Mouse (Mus musculus) ovary, postnatal 10 days (tissue): Measurements from ENCODE around the gene Rps7.

ENCODE experiments used
- DNase-seq: peaks from one replicate; pipeline ENCODE4 v3.0.0; 2022; ENCODE audit warnings: low spot score

Gene Rps7

DNA sequence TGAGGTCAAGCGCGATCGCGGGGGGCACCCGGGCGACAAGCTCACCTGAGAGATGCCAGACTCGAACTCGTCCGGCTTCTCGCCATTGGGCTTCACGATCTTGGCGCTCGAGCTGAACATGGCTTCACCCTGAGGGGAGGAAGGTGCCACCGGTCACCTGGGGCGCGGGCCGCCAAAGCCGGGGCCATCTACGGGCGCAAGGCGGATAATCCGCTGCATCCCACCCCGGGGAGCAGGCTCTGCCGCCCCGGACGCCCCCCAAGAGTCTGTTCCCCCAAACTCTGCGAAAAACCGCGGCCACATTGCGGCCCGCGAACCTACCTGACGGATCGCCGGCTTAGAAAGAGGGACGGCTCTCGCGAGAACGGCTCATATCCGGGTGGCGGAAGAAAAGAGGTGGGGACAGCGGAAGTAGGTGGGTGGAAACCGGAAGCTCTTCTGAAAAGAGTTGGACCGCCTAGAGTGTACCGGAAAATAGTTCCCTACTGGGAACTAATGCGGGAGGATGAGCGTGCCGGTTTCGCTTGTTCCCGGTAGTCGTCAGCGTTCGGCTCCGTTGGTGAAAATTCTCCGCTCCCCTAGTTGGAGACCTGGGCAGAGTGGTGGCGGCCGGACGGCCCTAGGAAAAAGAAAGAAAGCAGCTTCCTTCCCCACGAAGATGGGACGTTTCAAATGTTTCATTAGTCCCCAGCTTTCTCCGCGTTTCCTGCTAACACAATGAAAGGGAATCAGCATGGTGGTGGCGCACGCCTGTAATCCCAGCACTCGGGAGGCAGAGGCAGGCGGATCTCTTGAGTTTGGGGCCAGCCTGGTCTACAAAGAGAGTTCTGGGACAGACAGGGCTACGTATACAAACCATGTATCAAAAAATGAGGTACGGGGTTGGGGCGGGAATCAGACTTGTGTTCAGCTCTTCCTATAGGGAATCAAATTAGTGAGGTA is at the start of gene Rps7:
Gene Rps7, minus strand, starts transcription at position 419 of the 942 bp plus-strand sequence.
- DNase-seq, result peak; percentile 84

DNA sequence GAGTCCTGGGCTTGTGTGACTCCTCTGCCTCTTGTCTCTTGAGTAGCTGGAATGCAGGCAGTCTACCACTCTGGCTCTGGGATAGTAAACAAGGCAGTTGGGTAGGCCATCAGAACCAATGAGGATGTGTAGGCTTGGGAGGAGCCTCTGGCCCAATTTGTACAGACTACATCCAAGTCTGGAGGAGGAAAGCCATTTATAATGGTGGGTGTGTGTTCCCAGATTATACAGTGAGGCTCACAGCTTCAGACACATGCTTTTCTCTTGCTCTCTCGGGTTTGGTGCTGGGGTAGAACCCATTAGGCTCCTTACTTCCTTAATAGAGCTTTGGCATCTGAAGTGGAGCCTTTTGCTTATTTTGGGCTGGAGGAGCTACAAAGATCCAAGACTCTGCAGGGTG is 48.9 kb upstream of the Rps7 start:
- no peak for DNase-seq

DNA sequence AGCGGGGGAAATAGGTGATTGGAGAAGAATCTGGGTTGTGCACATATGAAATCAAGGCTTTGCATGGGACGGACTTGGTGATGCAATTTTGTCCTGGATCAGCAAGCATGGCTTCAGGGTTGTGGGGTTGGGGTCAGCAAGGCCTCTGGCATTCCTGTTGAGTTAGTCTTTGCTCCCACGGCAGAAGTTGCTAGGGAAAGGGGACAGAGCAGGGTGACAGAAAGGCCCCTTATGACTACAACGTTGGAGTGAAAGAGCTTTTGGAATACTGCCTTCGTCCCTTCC is 40.1 kb upstream of the Rps7 start:
- DNase-seq, result no peak

DNA sequence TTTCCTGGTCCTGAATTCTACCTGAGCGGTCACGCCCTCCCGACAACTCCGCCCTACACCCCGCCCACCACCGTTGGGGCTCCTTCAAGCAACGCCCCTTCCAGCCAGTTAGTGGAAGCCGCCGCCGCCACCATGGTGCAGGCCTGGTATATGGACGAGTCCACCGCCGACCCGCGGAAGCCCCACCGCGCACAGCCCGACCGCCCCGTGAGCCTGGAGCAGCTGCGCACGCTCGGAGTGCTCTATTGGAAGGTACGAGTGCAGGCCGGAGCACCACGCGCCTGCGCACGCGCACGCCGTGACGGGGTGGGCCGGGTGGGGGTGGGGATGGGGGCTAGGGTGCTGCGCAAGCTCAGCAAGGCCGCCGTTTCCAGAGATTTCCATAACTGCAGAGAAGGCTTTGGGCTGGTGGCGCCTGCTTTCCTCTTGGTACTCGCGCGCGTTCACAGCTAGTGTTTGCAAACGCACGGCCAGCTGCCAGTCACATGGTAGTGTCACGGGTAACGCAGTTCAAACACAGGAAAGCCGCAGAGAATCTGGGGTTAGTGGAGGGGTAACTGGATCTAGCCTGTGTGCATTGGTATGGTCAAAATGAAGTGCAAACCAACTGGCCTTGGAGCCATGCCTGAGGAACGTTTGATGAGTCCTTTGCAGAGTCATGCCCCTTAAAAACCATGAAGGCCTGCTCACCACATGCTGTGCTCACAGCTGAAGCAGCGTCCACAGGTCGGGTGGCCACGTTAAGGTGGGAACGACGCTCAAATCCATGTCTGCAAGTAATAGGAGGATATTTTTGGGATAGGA is 39.6 kb upstream of the Rps7 start, which contains the start of gene Adi1:
Gene Adi1, plus strand, starts transcription at position 111 of the 804 bp plus-strand sequence.
- peak; percentile 68 for DNase-seq

DNA sequence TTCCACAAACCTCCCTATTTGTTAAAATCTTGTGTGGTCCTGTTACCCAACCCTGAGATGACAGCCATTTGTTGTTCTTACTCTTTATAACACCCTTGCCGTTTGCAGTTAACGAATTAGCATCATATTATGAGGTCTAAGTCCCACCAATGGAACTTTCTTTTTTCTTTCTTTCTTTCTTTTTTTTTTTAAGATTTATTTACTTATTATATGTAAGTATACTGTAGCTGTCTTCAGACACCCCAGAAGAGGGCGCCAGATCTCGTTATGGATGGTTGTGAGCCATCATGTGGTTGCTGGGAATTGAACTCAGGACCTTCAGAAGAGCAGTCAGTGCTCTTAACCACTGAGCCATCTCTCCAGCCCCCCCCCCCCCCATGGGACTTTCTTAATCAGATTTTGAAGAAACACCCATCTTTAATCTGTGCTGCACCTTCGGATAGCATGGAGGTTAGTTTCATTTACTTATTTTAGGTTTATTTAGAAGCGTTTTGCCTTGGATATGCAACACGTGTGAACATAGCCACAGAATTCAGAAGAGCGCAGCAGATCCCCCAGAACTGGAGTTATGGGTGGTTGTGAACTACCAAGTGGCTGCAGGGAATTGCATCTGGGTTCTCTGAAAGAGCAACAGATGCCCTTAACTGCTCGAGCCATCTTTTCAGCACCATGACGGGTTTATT is 38.4 kb upstream of the Rps7 start:
- DNase-seq, result no peak

DNA sequence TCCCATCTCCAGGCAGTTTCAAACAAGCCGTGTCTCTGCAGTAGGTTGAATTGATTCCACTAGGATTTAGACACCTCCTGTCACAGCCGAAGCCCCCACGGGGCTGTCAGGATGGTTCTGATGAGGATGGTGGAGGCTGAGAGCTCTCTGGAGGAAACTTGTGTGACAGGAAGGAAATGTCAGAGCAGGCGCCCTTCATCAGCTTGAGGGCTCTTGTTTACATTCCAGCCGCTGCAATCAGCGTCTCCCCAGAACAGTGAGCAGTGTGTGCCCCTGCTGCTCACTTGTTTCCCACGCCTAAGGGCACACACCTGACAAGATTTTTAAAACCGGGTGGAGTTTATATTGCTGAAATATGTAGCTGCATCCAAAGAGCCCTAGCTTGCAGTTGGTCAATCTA is 31.5 kb upstream of the Rps7 start:
- DNase-seq, result no peak

DNA sequence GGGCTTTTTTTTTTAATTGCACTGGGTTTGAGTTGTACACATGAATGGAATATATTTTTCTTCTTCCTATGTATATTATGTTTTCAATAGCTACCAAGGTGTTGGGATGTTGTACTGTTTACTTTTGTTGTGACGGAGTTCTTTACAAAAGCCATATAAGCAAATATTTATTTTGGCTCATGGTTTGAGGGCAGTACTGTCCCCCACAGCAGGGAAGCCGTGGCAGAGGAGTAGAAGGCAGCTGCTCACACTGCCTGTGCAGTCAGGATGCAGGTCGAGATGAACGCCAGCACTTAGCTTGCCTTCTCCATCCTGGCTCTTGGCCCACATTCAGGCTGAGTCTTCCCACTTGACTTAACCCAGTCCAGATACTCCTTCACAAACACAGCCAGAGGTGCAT is 31.0 kb upstream of the Rps7 start:
- DNase-seq, result no peak

DNA sequence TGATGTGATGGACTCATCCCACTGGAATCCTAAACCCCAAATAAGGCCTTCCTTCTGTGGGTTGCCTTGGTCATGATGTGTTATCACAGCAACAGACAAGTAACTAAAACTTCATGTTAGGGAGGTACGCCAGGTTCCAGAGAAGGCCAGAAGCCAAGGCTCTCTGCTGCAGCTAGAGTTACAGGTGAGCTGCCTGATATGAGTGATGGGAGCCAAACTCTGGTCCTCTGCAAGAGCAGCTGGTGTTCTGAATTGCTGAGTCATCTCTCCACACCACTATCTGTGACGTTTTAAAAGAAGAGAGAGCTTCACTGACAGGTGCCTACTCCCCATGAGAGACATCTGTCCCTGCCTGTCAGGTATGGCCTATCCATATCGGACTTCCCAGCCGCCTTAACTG is 26.9 kb upstream of the Rps7 start:
- DNase-seq, result no peak

DNA sequence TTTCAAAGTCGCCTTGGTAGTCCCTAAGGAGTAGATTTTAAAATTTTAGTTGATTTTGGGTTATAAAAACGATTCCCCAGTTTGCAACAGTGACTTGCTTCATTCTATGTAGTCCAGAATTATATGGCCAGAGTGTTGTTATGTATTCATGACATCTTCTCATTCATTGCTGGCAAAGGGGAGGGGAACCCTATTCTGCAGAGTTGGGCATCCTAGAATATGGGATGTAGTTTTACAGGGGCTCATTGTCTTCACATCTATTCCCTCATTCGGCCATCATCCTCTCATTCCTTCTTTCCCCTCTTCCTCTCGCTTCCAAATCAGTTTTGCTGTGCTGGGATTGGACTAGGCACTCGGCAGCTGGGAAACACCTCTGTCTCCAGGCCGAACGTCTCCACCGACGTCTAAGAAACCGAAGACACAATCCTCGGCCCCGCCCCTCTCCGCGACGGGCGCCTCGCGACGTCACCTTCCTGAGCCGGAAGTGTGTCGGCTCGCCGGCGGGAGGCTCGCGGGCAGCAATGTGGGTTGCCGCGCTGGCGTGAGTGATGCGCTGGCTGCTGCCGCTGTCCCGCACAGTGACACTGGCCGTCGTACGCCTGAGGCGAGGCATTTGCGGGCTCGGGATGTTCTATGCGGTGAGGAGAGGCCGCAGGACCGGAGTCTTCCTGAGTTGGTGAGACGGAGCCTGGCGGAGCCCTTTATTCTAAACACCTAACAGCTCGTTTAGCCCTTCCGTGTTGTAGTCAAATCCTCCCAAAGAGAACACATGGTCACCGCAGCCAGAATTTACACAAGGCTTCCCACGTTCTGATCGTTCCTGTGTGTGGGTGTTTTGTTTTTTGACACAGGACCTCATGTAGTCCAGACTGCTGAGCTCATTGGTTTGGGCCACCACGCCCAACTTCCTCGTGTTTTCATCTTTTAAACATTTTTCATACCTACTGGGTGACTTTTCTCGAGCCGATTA is 13.7 kb upstream of the Rps7 start, which contains the start of gene Rnaseh1:
Gene Rnaseh1, plus strand, starts transcription at position 462 of the 970 bp plus-strand sequence.
- peak; percentile 70 for DNase-seq

DNA sequence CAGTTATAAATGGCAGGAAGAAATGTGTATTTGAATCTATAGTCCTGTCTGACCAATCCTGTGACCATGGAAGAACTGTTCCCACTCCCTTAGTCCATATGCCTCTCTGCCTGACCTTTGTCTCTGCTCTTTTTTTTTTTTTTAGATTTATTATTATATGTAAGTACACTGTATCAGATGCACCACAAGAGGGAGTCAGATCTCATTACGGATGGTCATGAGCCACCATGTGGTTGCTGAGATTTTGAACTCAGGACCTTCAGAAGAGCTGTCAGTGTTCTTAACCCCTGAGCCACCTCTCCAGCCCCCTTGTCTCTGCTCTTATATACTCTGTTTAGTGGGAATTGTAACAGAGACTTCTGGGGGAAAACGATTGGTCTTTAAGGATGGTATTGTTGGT is 3.0 kb upstream of the Rps7 start:
- DNase-seq, result no peak

DNA sequence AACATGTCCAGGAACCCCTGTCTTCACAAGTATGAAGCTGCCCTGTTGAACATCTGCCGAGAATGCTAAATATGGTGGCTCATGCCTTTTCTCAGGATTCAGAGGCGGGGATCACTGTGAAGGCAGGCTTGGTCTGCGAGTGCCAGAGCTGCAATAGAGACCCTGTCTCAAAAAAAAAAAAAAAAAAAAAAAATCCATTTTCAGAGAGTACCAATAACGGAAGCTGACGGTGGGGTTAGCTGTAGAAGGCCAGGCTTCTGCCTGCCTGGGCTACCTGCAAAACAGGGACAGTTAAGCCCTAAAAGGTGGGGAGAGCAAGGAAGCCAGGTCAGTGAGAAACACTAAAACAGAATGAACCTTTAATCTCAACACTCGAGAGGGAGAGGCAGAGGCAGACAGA is 790 bp upstream of the Rps7 start:
- DNase-seq, result no peak

DNA sequence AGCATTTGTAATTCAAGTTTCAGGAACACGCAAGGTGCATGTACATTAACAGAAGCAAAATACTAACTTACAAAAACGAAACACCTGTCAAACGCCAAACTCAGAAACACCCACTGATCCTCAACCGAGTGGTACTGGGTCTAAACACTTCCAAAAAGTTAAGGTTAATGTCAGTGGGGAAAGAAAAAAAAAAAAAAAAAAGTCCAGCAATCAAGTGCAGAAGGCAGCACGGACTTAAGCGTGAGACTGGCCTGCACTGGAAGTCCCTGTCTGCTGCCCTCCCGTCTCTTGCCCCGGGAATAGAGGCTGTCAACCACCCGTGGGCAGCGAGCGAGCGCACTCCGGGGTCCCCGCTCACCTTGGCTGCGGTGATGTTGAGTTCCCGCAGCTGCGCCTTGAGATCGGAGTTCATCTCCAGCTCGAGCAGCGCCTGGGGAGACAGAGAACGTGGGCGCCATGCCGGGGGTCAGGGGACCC is 657 bp downstream of the Rps7 start:
- DNase-seq, result no peak

DNA sequence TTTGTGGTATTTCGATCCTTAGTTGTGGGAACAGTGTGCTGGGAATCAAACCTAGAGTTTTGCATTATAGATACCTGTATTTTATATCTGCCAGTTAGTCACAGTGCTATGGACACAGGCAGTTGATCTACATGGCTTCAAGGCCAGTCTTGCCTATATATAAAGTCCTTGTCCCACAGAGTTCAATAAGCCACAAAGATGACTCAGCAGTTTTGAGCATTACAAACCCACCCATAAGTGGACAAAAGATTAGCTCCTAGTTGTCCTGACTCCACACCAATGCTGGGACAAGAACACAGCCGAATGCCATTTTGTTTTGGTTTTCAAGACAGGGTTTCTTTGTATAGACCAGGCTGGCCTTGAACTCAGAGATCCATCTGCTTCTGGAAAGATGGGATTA is 7.3 kb downstream of the Rps7 start:
- DNase-seq, result no peak

DNA sequence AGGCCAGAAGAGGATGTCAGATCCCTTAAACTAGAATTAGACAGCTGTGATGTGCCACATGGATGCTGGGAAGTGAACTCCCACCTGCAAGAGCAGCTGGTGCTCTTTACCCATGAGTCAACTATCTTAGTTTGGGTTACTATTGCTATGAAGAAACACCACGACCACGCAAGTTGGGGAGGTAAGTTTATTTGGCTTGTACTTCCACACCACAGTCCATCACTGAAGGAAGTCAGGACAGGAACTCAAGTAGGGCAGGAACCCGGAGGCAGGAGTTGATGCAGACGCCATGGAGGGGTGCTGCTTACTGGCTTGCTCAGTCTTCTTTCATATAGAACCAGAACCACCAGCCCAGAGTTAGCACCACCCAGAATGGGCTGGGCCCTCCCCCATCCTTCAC is 8.7 kb downstream of the Rps7 start:
- no peak for DNase-seq

DNA sequence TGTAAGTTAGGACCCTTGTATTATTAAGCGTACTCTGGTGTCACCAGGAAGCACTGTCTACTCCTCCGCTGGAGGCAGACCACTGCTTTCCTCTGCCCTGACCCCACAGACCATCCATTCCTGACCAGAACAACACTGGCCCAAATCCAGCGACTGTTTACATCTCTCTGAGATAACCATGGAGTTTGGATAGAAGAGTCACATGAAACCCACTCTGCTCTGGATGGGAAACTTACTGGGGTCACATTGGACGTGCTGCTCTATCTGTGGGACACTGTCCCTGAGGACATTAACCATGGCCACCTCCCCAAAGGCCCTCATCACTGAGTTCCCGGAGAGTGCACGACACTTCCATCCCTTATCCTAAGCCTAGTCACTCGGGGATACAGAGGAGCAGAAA is 10.3 kb downstream of the Rps7 start:
- DNase-seq, result no peak

DNA sequence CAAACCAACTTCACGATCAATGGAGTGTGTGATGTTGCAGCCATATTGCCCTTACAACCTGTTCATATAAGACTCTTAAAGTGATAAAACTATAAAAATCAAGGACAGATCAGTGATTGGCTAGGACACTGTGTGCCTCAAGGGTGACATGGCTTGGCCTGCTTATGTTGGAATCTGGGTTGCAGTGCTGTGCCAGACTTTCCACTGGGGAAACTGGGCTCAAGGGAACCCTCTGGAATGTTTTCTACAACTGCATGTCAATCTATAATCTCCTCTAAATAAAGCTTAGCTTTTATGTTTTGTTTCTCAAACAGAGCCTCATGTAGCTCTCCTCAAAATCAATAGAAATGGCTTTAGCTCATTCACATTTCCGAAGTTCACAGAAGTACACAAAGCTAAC is 11.5 kb downstream of the Rps7 start:
- no peak for DNase-seq

DNA sequence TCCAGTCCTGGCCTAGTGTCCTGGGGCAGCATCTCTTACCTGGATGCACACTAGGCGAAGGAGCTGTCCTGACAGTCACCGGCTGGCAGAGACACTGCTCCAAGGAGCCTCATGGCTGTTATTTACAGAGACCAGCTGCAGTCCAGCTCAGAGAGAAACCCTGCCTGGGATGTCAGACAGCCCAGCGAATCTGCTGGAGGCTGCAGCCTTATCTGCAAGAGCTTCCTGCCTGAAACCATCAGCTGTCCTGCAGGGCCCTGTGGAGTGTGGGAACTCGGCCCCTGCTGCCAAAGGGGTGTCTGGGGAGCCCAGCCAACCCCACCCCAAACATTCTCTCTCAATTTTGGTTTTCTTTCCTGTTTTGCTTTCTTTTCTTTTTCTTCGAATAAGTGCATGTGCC is 12.6 kb downstream of the Rps7 start, which contains the start of gene Colec11:
Gene Colec11, minus strand, starts transcription at position 183 of the 400 bp plus-strand sequence.
- DNase-seq, result no peak

DNA sequence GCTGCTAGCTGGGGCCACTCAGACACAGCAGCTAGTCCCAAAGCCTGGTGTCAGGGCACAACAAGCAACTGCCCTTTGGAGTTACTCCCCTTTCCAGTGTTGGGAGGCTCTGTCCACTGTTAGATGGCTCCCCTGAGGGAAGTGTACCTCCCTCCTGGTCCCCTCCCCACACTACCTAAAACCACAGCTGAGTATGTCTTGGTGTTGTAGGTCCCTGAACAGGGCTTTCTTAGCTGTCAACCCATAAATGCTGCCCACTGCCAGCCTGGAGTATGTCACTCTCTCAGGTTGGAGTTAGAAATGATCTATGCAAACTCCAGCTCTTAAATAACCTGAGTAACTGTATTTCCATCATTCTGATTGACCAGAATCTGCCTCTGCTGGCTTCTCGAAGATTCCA is 13.1 kb downstream of the Rps7 start:
- DNase-seq, result no peak

DNA sequence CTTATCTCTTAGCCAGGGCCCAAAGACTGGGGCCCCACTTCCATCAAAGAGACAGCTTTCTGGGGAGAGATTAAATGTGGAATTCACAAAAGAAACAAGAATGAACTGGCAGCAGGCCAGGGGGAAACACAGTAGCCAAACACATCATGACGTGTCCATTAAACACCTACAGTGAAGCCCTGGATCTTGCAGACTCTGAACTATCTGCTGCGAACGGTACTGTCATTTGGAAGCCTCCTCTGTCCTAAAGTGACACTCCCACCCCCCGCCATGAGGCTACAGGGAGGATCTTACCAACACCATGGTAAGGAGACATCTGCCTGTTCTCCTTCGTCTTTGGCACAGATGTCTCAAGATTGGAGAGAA is 13.6 kb downstream of the Rps7 start:
- no peak for DNase-seq

DNA sequence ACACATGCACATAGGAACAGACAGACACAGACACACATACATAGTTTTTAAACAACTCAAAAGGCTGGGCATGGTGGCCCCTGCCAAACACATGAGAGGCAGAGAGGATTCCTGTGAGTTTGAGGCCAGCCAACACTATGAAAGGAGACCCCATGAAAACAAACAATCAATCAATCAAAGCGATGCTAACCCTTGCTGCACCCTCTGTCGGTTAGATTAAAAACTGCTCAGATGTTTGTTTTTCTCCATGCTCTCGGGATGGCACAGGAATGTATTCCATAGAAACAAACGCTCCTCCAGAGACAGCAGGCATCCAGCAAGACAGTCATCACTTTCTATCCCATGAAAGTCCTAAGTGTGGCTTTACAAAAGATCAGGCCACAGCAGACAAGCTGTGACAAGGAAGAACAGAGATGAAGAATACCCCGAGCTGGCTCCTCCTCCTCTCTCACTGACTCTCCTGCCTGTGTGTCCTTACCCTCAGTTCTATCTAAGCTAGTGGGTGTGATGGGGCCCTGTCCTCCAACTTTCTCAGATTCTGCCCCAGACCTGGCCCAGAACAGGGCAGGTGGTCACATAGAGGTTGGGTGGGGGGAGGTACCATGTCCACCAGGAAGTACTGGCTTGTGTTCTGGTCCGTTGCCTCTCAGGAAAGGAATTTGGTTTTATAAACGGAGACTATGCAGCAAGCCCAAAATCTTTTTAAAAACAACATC is 14.1 kb downstream of the Rps7 start:
- no peak for DNase-seq

DNA sequence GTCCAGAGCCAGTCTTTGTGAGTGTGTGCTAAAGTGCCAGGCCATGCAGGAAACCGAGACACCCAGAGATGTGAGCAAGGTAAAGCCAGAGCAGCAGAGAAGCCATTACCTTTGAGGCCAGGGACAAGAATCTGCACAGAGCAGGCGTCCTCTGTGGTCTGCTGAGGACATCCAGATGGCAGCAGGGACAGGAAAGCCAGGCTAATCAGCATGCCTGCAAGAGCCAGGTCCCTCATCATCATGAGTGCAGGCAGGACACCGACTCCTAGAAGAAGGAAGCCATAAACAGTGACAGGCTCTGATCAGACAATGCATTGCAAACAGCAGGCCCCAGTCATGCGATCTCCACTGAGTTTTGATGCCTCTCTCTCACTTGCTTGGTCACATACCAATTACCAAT is 18.5 kb downstream of the Rps7 start:
- no peak for DNase-seq
